Mouse (Mus musculus): ENCODE results near the gene 1810010D01Rik. TPM values are rescaled to one million over a fixed set of nuclear protein-coding genes. Genes with fewer than 3 reads are reported as not detected.

The 1810010D01Rik gene
- total RNA-seq, 1 experiment from 2014 or later = not detected

DNA sequence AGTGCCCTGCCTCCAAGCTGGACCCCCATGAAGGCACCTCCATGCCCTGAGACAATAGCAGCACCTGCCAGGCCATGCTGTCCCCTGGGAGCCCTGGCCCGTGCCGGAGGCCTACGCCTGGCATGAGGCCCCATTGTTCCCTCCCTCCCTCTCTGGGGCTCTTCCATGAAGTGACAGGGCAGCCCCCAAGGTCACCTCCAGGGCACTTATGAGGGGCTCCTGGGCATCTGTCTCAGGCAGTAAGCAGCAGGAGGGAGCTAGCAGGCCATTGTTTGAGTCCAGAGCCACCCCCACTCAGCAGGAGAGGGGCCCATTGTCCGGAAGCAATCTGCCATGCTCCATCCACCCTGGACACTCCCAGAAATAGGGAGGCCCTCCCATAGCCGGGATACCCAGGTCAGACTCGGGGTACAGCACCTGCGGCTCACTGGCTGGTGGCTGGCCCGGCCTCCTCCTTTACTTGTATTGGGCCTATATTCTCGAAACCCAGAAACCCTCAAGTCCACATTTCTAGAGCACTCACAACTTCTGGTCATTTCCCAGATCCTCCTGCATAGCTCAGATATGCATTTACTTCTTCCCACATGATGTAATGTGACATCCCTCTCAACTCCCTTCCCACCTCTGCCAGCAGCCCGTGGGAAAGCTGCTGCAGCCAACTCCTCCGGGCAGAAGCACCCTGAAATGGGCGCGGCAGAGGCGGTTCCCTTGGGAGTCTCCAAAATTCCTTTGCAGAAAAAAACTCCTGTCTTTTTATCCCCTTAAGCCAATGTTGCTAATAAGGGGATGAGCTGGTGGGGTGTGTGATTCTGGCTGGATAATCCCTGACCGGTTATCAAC, 30.9 kb downstream of the 1810010D01Rik start:
- no peak for DNase-seq

DNA sequence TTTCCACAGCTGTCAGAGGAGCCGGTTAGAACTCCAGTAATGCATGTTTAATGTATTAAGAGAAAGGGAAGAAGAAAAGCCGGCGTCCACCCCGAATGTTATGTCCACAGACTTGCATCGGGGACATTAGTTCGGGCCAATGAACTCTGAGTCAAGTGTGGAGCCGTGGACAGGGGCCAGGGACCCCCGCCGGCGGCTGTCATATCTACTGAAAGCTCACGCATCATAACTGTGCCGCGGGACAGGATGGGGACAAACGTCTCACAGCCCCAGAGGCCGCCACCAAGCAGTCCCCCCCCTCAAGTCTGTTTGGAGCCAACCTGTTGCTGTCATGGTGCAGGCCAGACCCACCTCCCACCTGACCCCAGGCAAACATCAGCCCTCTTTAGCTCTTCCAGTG, 34.4 kb downstream of the 1810010D01Rik start:
- no peak for DNase-seq

DNA sequence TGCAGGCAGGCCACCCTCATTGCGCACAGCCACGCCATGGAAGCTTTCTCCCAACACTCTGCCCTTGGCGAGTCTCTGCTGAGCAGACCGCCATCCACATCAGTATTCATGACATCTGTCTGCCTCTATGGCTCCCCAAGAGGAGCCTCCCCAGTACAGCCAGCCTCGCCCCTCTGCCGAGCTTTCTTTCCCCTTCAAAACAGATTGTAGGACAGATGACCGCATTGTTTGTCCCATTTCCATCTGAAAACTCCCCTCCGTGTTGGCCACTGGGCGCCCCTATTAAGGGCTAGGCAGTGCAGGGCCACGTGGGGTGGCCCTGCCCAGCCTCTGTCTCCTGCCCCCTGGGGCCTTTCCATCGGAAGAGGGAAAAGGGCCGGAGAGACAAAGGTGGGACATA, 34.8 kb downstream of the 1810010D01Rik start:
- no peak for DNase-seq

DNA sequence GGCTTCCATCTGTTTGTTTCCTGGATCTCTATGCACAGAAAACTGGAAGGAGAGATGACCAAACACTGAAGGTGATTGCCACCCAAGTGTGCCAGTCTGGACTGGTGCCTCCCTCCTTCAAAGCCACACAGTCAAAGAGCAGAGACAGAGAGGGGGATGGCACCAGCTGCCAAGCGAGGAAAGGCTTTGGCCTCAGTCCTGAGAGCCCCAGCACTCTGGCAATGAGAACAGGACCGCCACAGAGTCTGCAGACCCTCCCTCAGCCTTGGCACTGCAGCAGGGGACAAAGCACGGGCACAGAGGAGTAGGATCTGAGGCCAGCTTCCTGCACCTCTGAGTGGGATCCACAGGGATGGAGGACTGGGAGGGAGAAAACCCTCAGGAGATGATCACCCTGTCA, 38.2 kb downstream of the 1810010D01Rik start:
- no peak for DNase-seq

DNA sequence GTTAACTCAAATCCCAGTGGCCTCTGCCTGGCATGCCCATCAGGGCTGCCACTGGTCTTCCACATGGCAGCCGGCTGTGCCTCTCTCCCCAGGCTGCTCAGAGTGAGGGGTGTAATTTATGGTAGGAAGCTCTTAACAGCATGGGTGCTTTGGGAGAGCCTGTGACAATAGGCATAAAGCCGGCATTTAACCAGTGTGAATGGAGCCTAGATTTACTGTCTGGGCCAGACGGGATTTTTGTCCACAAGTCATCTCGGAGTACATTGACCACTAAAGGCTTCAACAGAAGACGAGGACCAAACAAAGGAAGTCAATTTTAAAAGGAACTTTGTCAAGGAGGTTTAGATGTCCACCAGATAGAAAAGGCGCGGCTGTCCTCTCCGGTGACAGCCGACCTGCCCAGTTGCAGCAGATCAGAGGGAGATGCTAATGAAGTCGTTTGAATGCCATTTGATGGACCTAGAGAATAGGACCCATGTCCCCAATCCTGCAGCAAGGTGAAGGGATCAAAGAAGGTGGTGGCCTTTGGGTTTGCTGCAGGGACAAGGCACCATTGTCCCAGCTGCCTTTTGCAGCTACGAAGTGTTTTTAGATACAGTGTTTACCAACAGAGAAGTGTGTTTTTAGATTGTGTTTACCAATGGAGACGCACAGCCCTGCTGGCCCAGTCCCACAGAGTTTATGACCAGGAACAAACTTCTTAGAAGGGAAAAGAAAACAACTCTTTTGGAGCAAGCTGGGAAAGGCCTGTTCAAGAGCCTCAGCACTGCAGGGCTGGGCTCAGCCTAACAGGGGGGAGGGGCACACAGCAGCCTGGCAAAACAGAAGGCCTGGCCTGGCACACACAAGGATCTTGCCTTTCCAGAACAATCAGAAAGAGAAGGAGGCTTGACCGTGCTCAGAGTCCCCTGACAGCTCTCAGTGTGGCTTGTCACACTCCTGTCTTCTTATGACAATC, 48.4 kb downstream of the 1810010D01Rik start:
- peak; percentile 56 for DNase-seq

Other genes with a start within 250 kb of the 1810010D01Rik start
- gene Tpcn2, start 75.9 kb upstream of the 1810010D01Rik start, total RNA-seq (2021) = 13.3 and 16.8 TPM in 2 replicates
- gene Mrgprf, start 92.7 kb upstream of the 1810010D01Rik start, total RNA-seq (2021) = 2.0 and 2.7 TPM in 2 replicates
- not detected in 2 replicates for gene Mrgprd, start 106.7 kb upstream of the 1810010D01Rik start, total RNA-seq (2021)

All from adrenal gland, postnatal 14 days (tissue).